Mouse (Mus musculus): ENCODE measurements at regions not wholly inside any gene's neighbourhood (a gene's known extent, or its start where the extent isn't known, plus 50 kb on each side); places are given as distances from the start of the nearest gene placed in this dataset.

GRCm38 (mm10) chr12:110188641-110189328 is 90.1 kb upstream of the Dio3 start:
- no peak for DNase-seq

GRCm38 (mm10) chr12:110189329-110189642 is 89.6 kb upstream of the Dio3 start:
- DNase-seq = peak; percentile 24

GRCm38 (mm10) chr12:110192186-110192585 is 86.7 kb upstream of the Dio3 start:
- no peak for DNase-seq

- no peak for DNase-seq
Measured at GRCm38 (mm10) chr12:110197366-110197765, 81.5 kb upstream of the Dio3 start.

GRCm38 (mm10) chr12:110200471-110200870 is 78.4 kb upstream of the Dio3 start:
- no peak for DNase-seq

GRCm38 (mm10) chr12:110200887-110201286 is 78.0 kb upstream of the Dio3 start:
- DNase-seq = no peak

- DNase-seq = no peak
Measured at GRCm38 (mm10) chr12:110203271-110204014, 75.4 kb upstream of the Dio3 start.

- DNase-seq = no peak
Measured at GRCm38 (mm10) chr12:110204246-110204989, 74.5 kb upstream of the Dio3 start.

- DNase-seq = no peak
Measured at GRCm38 (mm10) chr12:110206271-110206670, 72.6 kb upstream of the Dio3 start.

- no peak for DNase-seq
Measured at GRCm38 (mm10) chr12:110206812-110207211, 72.1 kb upstream of the Dio3 start.

GRCm38 (mm10) chr12:110207246-110207852 is 71.5 kb upstream of the Dio3 start:
- DNase-seq = no peak

- no peak for DNase-seq
Measured at GRCm38 (mm10) chr12:110212716-110213115, 66.2 kb upstream of the Dio3 start.

GRCm38 (mm10) chr12:110214833-110215232 is 64.0 kb upstream of the Dio3 start:
- no peak for DNase-seq

GRCm38 (mm10) chr12:110215311-110215710 is 63.6 kb upstream of the Dio3 start:
- DNase-seq = no peak

GRCm38 (mm10) chr12:110219750-110220149 is 59.1 kb upstream of the Dio3 start:
- no peak for DNase-seq

GRCm38 (mm10) chr12:110220516-110220915 is 58.4 kb upstream of the Dio3 start:
- no peak for DNase-seq

- no peak for DNase-seq
Measured at GRCm38 (mm10) chr12:110221184-110221583, 57.7 kb upstream of the Dio3 start.

GRCm38 (mm10) chr12:110221679-110222078 is 57.2 kb upstream of the Dio3 start:
- no peak for DNase-seq

GRCm38 (mm10) chr12:110224250-110224649 is 54.6 kb upstream of the Dio3 start:
- no peak for DNase-seq

GRCm38 (mm10) chr12:110228011-110228411 is 50.9 kb upstream of the Dio3 start:
- DNase-seq = no peak
